Mouse (Mus musculus) hindbrain, embryonic 10.5 days (tissue): ENCODE data around the gene Plcd4. TPM values are rescaled to one million over a fixed set of nuclear protein-coding genes. Genes with fewer than 3 reads are reported as not detected.

Experiments used
- polyA plus RNA-seq: library from polyadenylated mRNA; unstranded; fragments of >200 nt; fragmentation: Nextera tagmentation; extraction: Ambion mirVana; gene quantifications from 2 replicates; pipeline ENCODE4 v1.2.1, GENCODE M21; 2016

The Plcd4 gene
- polyA plus RNA-seq, 1 experiment from 2014 or later = 1.3 TPM

Other genes starting within 250 kb of the Plcd4 start
- gene Tmbim1, start 237.3 kb upstream of the Plcd4 start, polyA plus RNA-seq = 11.6 and 12.6 TPM in 2 replicates
- 0.37 and 1.4 TPM in 2 replicates for gene Catip, start 180.8 kb upstream of the Plcd4 start, polyA plus RNA-seq
- gene Slc11a1, start 167.7 kb upstream of the Plcd4 start, polyA plus RNA-seq = 1.8 and 3.0 TPM in 2 replicates
- 34.3 and 35.7 TPM in 2 replicates for gene Ctdsp1, start 151.4 kb upstream of the Plcd4 start, polyA plus RNA-seq
- 0.21 and 0.24 TPM in 2 replicates for gene Vil1, start 133.5 kb upstream of the Plcd4 start, polyA plus RNA-seq
- 84.6 and 100 TPM in 2 replicates for gene Cnot9, start 36.8 kb upstream of the Plcd4 start, polyA plus RNA-seq
- gene Usp37, start 1.4 kb downstream of the Plcd4 start, polyA plus RNA-seq = 34.0 and 45.5 TPM in 2 replicates
- gene Zfp142, start 45.4 kb downstream of the Plcd4 start, polyA plus RNA-seq = 8.7 and 9.6 TPM in 2 replicates
- 17.4 and 19.4 TPM in 2 replicates for gene Bcs1l, start 45.4 kb downstream of the Plcd4 start, polyA plus RNA-seq
- gene Rnf25, start 58.5 kb downstream of the Plcd4 start, polyA plus RNA-seq = 33.0 and 37.2 TPM in 2 replicates
- 15.3 and 21.8 TPM in 2 replicates for gene Stk36, start 58.6 kb downstream of the Plcd4 start, polyA plus RNA-seq
- 35.7 and 48.5 TPM in 2 replicates for gene Ttll4, start 118.9 kb downstream of the Plcd4 start, polyA plus RNA-seq
- gene Cyp27a1, start 170.7 kb downstream of the Plcd4 start, polyA plus RNA-seq = 7.4 and 8.4 TPM in 2 replicates
- gene Prkag3, start 206.3 kb downstream of the Plcd4 start, polyA plus RNA-seq = 0.12 TPM in 1 of 2 replicates, not detected in the other
- 15.5 and 18.2 TPM in 2 replicates for gene Wnt6, start 229.0 kb downstream of the Plcd4 start, polyA plus RNA-seq
- 0.87 and 1.6 TPM in 2 replicates for gene Wnt10a, start 248.6 kb downstream of the Plcd4 start, polyA plus RNA-seq